Mouse (Mus musculus) cortical plate, adult 2 months (tissue): ENCODE results near the gene Nanos3.

Experiments used
- CTCF ChIP-seq: fragments of 200-500 bp; IDR thresholded peaks from 2 replicates; pipeline ENCODE4 v1.5.1; 2011; ENCODE audit warnings: mild to moderate bottlenecking, control low read depth, low read length; ENCODE audit not compliant: insufficient read depth; ENCODE audit errors: extremely low read depth
- POLR2A ChIP-seq: fragments of 200-500 bp; IDR thresholded peaks from 2 replicates; pipeline ENCODE4 v1.6.1; 2011; ENCODE audit warnings: mild to moderate bottlenecking, low read length, control low read depth; ENCODE audit not compliant: insufficient read depth; ENCODE audit errors: extremely low read depth

- no peak for TF ChIP-seq CTCF
- TF ChIP-seq POLR2A: no peak
These were observed 57.7 kb downstream of the Nanos3 start for GRCm38 (mm10) chr8:84127202-84127901.
